Mouse (Mus musculus) hindbrain, embryonic 15.5 days (tissue): ENCODE measurements around the gene Dcst1. TPM values are rescaled to one million over a fixed set of nuclear protein-coding genes. Genes with fewer than 3 reads are reported as not detected.

Source experiments
- ATAC-seq: fragments of 200-750 bp; cut with Nextera tagmentation; 2 replicates; pipeline ENCODE4 v1.8.0; 2017; ENCODE audit warnings: low read depth, moderate number of reproducible peaks, moderate TSS enrichment; ENCODE audit not compliant: low FRiP score
- H3K27ac ChIP-seq: fragments of 300-500 bp; sonication (generic); replicated peaks from 2 replicates; pipeline ENCODE4 v1.5.1; 2015; ENCODE audit warnings: mild to moderate bottlenecking, inconsistent platforms
- H3K27me3 ChIP-seq: fragments of 300-500 bp; sonication (generic); 2 replicates; pipeline ENCODE4 v1.6.1; 2015; ENCODE audit warnings: control low read depth, inconsistent platforms
- H3K36me3 ChIP-seq: fragments of 300-500 bp; sonication (generic); 2 replicates; pipeline ENCODE4 v1.6.1; 2015; ENCODE audit warnings: control low read depth, inconsistent platforms
- H3K4me1 ChIP-seq: fragments of 300-500 bp; sonication (generic); replicated peaks from 2 replicates; pipeline ENCODE4 v1.6.1; 2015; ENCODE audit warnings: control low read depth, inconsistent platforms
- H3K4me2 ChIP-seq: fragments of 300-500 bp; sonication (generic); 2 replicates; pipeline ENCODE4 v1.6.1; 2015; ENCODE audit warnings: moderate library complexity, mild to moderate bottlenecking, inconsistent platforms
- H3K4me3 ChIP-seq: fragments of 300-500 bp; sonication (generic); 2 replicates; pipeline ENCODE4 v1.5.1; 2015; ENCODE audit warnings: mild to moderate bottlenecking, inconsistent platforms
- H3K9ac ChIP-seq: fragments of 300-500 bp; sonication (generic); 2 replicates; pipeline ENCODE4 v1.6.1; 2015; ENCODE audit warnings: inconsistent platforms
- H3K9me3 ChIP-seq: fragments of 300-500 bp; sonication (generic); 2 replicates; pipeline ENCODE4 v1.6.1; 2016; ENCODE audit warnings: control low read depth, inconsistent platforms
- WGBS: fragments of 180-500 bp; shearing (Covaris S2); methylation state at CpG from one replicate; pipeline ENCODE4 v1.1.7; 2015; 5-methylcytosine and 5-hydroxymethylcytosine counted together
- polyA plus RNA-seq: library from polyadenylated mRNA; unstranded; fragments of >200 nt; fragmentation: Nextera tagmentation; extraction: Ambion mirVana; gene quantifications from 2 replicates; pipeline ENCODE4 v1.2.1, GENCODE M21; 2015

Gene Dcst1
- polyA plus RNA-seq, 1 experiment from 2014 or later: 0.89 TPM

- Histone ChIP-seq H3K27ac (no peak overlapping the region), H3K36me3 (no peaks in the 10 kb centered on the region), H3K4me2 (no peak overlapping the region), H3K4me3 (no peak overlapping the region), H3K4me1 (peaks cover 7% of the 10 kb centered on the region), H3K9ac (no peak overlapping the region), H3K9me3 (no peaks in the 10 kb centered on the region), H3K27me3 (no peaks in the 10 kb centered on the region; the same call in 1 of the 2 replicates)
- WGBS: 16% methylated on average over 5 of the region's 5 CpGs
- ATAC-seq: no peak
These were observed 10.1 kb downstream of the Dcst1 start for GRCm38 (mm10) chr3:89354816-89355511.

DNA sequence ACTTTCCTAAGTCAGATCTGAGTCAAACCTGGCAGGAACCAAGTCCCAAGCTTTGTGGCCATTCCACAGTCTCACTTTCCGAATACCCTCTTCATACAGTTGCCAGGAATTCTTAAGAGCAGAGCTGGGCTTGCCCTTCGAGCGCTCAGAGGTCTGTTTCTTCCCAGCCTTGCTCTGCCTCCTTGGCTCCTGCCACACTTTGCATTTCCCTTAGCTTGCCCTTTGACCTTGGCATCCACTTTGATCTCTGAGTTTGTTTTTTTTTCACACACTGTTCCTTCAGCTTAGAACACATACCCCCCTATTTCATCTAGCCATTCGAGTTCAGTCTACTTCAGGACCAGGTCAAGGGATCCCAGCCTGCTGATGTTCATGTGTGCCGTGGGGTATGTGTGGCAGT is 13.8 kb downstream of the Dcst1 start:
- H3K27ac ChIP-seq: no peak overlapping the region
- peaks cover 4% of the 10 kb centered on the region for H3K27me3 ChIP-seq
- WGBS: 74% methylated on average over 5 of the region's 5 CpGs
- H3K4me2 ChIP-seq: no peak overlapping the region
- peaks cover 16% of the 10 kb centered on the region for H3K4me1 ChIP-seq
- no peaks in the 10 kb centered on the region for H3K9me3 ChIP-seq
- no peaks in the 10 kb centered on the region for H3K36me3 ChIP-seq
- ATAC-seq: no peak
- no peak overlapping the region for H3K4me3 ChIP-seq
- H3K9ac ChIP-seq: no peak overlapping the region

- ATAC-seq: peak; percentile 93
- Histone ChIP-seq H3K36me3 (0 out of 2 replicates have a peak, but pooled peaks cover 6% of the 10 kb centered on the region), H3K4me1 (peaks cover 16% of the 10 kb centered on the region), H3K9ac (peak within 1 kb of the TSS; percentile 60), H3K4me2 (peak within 1 kb of the TSS; percentile 97), H3K27ac (peak within 1 kb of the TSS; percentile 91), H3K27me3 (peaks cover 4% of the 10 kb centered on the region), H3K4me3 (peak within 1 kb of the TSS; percentile 76), H3K9me3 (no peaks in the 10 kb centered on the region)
- WGBS: under 1% methylated on average over 55 of the region's 59 CpGs
These were observed 15.1 kb downstream of the Dcst1 start, which contains the start of gene Adam15 for GRCm38 (mm10) chr3:89349869-89350501. Adam15 (minus strand) TSS chr3:89349996.

GRCm38 (mm10) chr3:89348911-89349868 is 15.9 kb downstream of the Dcst1 start:
- Histone ChIP-seq H3K4me3 (peak overlapping the region; percentile 76), H3K4me2 (peak overlapping the region; percentile 97), H3K36me3 (peaks cover 9% of the 10 kb centered on the region; the same call in 1 of the 2 replicates), H3K4me1 (peaks cover 16% of the 10 kb centered on the region), H3K27ac (peak overlapping the region; percentile 91), H3K27me3 (peaks cover 4% of the 10 kb centered on the region), H3K9me3 (no peaks in the 10 kb centered on the region), H3K9ac (peak overlapping the region; percentile 60)
- peak; percentile 28 for ATAC-seq
- under 1% methylated on average over 38 of the region's 38 CpGs for WGBS

DNA sequence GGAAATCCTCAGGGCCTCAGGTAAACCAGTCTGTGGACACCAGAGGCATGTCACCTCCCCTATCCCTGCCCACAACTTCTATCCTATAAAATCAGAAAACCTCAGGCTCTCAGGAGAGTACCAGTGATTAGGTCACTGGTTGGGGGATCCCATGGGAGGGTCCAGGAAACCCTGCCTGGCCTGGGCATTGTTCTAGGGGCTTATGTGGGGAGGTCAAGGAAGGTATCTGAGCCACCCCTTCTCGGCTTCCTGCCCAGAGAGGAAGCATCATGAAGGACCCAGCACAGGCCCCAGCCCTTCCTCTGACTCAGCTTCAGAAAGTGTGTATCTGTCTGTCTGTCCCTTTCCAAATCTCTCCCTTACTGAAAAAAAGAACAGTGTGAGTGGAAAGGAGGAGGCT is 17.1 kb downstream of the Dcst1 start:
- H3K9me3 ChIP-seq: no peaks in the 10 kb centered on the region
- H3K4me1 ChIP-seq: peaks cover 16% of the 10 kb centered on the region
- ATAC-seq: no peak
- H3K4me3 ChIP-seq: no peak overlapping the region
- H3K4me2 ChIP-seq: no peak overlapping the region
- peaks cover 16% of the 10 kb centered on the region for H3K36me3 ChIP-seq
- H3K27ac ChIP-seq: no peak overlapping the region
- 0 out of 2 replicates have a peak overlapping the region, but pooled peaks have one; percentile 0 for H3K9ac ChIP-seq
- 67% methylated on average over 1 of the region's 1 CpGs for WGBS
- H3K27me3 ChIP-seq: peaks cover 4% of the 10 kb centered on the region; the same call in 1 of the 2 replicates

GRCm38 (mm10) chr3:89346815-89347540 is 18.1 kb downstream of the Dcst1 start:
- Histone ChIP-seq H3K27ac (no peak overlapping the region), H3K4me1 (peaks cover 18% of the 10 kb centered on the region), H3K36me3 (peaks cover 16% of the 10 kb centered on the region), H3K27me3 (peaks cover 4% of the 10 kb centered on the region; the same call in 1 of the 2 replicates), H3K4me2 (no peak overlapping the region), H3K9ac (no peak overlapping the region), H3K9me3 (no peaks in the 10 kb centered on the region), H3K4me3 (no peak overlapping the region)
- WGBS: 82% methylated on average over 10 of the region's 10 CpGs
- ATAC-seq: no peak

DNA sequence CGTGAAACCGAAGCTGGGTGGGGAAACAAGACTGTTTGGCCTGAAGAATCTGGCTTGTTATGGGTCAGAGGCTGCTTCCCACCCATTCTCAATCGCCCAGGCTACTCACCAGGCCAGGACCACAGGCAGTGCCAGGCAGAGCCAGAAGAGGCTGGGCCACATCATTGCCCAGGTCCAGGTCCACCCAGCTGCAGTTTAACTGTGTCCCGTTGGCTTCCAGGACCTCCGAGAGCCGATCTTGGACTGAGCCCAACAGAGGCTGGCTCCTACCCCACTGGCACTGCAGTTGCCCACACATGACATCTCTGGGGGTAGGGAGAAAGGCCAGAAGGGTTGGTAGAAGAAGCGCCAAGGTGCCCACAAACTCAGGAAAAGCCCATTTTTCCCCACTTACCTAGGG is 21.8 kb downstream of the Dcst1 start:
- 87% methylated on average over 7 of the region's 7 CpGs for WGBS
- H3K27me3 ChIP-seq: peaks cover 4% of the 10 kb centered on the region; the same call in 1 of the 2 replicates
- H3K4me3 ChIP-seq: no peak overlapping the region
- H3K4me1 ChIP-seq: peaks cover 33% of the 10 kb centered on the region
- no peak overlapping the region for H3K4me2 ChIP-seq
- H3K36me3 ChIP-seq: peaks cover 16% of the 10 kb centered on the region
- no peak for ATAC-seq
- H3K27ac ChIP-seq: no peak overlapping the region
- no peak overlapping the region for H3K9ac ChIP-seq
- no peaks in the 10 kb centered on the region for H3K9me3 ChIP-seq

DNA sequence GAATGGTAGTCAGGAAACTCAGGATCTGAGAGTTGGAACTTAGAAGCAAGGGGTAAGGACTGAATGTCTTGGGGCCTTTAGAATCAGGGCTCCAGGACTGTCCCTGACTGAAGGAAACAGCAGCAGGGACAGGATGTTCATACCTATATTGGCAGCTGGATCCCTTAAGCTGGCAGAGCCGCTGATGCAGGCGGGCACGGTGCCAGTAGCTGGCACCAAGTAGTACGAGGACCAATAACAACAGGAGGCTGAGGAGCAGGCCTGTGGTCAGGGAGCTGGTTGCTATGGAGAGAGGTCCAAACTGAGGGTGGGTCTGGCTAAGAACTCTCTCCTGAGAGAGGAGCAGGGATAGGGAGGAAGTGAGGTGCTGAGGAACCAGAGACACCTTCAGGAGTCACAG is 23.3 kb downstream of the Dcst1 start:
- no peak for ATAC-seq
- 80% methylated on average over 4 of the region's 4 CpGs for WGBS
- no peaks in the 10 kb centered on the region for H3K9me3 ChIP-seq

GRCm38 (mm10) chr3:89340465-89340864 is 24.6 kb downstream of the Dcst1 start:
- H3K4me1 ChIP-seq: peaks cover 57% of the 10 kb centered on the region
- WGBS: 5% methylated on average over 11 of the region's 11 CpGs

More for the DNA sequence above, 23.3 kb downstream of the Dcst1 start:
- H3K27ac ChIP-seq: no peak overlapping the region
- no peak overlapping the region for H3K9ac ChIP-seq
- H3K4me1 ChIP-seq: peaks cover 45% of the 10 kb centered on the region
- H3K4me2 ChIP-seq: no peak overlapping the region
- peaks cover 16% of the 10 kb centered on the region for H3K36me3 ChIP-seq
- no peaks in the 10 kb centered on the region for H3K27me3 ChIP-seq
- H3K4me3 ChIP-seq: no peak overlapping the region

GRCm38 (mm10) chr3:89339416-89339815 is 25.6 kb downstream of the Dcst1 start:
- Histone ChIP-seq H3K4me1 (peaks cover 57% of the 10 kb centered on the region), H3K27ac (no peak overlapping the region), H3K9ac (no peak overlapping the region), H3K9me3 (no peaks in the 10 kb centered on the region), H3K4me2 (peak overlapping the region; percentile 62; the same call in 1 of the 2 replicates), H3K4me3 (no peak overlapping the region), H3K27me3 (no peaks in the 10 kb centered on the region), H3K36me3 (peaks cover 7% of the 10 kb centered on the region)
- ATAC-seq: no peak
- WGBS: 25% methylated on average over 8 of the region's 8 CpGs

More at GRCm38 (mm10) chr3:89340465-89340864, 24.6 kb downstream of the Dcst1 start:
- Histone ChIP-seq H3K9me3 (no peaks in the 10 kb centered on the region), H3K27me3 (no peaks in the 10 kb centered on the region), H3K36me3 (peaks cover 13% of the 10 kb centered on the region), H3K4me2 (peak overlapping the region; percentile 62), H3K27ac (no peak overlapping the region), H3K9ac (peak overlapping the region; percentile 40; the same call in 1 of the 2 replicates), H3K4me3 (peak overlapping the region; percentile 32)
- peak; percentile 61 for ATAC-seq
